Mouse (Mus musculus): ENCODE measurements around the gene 4921539E11Rik.

- TF ChIP-seq CTCF (IDR thresholded peaks at IDR 0.05; ENCODE audit: low read depth, low read length) (peak; percentile 85), POLR2A (IDR thresholded peaks at IDR 0.05; ENCODE audit: insufficient read depth, low read length) (no peak)
Measured at GRCm38 (mm10) chr4:103313587-103314525, 23.2 kb upstream of the 4921539E11Rik start, which contains the start of gene Oma1.
